Mouse (Mus musculus): Measurements from ENCODE around the gene Kcnmb2.

Gene Kcnmb2

GRCm38 (mm10) chr3:32012205-32012931 is 110.1 kb downstream of the Kcnmb2 start:
- no peak for DNase-seq (ENCODE audit: low spot score in 2 of 2)

GRCm38 (mm10) chr3:32020981-32021380 is 118.7 kb downstream of the Kcnmb2 start:
- DNase-seq (ENCODE audit: low spot score in 2 of 2), result no peak

DNA sequence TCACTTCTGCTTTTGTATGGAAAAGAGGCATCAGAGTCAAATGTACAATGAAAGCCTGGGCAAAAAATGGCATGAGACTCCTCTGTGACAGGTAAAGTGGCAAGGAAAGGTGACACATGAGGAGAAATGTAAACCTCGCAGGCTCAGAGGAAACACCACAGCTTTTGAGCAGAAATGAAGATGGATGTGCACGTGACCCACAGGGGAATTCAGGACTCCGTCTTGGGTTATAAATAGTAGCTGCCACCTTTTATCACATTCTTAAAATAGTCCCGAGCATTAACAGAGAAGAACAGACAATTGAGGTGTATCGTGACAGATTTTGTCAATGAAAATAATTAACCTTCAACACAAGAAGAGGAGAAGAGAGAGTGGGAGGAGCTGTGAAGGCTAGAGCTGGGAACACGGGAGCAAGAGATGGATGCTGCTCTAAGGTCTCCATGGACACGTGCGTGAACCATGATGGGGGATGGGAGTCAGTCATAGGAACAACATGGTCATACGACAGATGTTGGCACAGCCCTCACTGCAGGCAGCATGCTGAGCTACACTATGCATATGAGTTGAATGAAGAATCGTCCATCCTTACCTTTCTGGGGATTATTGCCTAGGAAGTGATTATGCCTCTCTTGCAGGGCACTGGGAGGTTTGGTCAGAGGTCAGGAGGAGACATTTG is 127.2 kb downstream of the Kcnmb2 start:
- no peak for DNase-seq (ENCODE audit: low spot score in 2 of 2)

GRCm38 (mm10) chr3:32032381-32032780 is 130.1 kb downstream of the Kcnmb2 start:
- no peak for DNase-seq (ENCODE audit: low spot score in 2 of 2)

- DNase-seq (ENCODE audit: low spot score in 2 of 2), result no peak
Observed at GRCm38 (mm10) chr3:32043814-32044213, 141.5 kb downstream of the Kcnmb2 start.

- DNase-seq (ENCODE audit: low spot score in 2 of 2), result no peak
Observed at GRCm38 (mm10) chr3:32048777-32049176, 146.5 kb downstream of the Kcnmb2 start.

DNA sequence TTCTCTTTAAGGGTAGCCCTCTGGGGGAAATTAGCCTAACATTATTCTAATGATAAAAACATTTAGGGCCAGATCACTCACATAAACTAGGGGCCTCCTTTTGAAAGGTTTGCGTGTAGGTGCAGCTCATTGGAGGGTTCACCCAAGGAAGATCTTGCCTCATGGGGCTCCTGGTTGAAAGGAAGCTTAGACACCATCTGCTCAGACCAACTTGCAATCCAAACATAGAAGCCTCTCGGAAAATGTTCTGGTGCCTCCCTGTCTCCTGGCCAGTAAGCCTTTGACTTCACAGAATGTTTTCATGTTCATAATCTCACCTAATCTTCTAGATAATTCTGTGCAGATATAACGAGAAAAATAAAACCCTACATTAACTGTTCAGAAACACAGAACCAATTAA is 150.3 kb downstream of the Kcnmb2 start:
- no peak for DNase-seq (ENCODE audit: low spot score in 2 of 2)

GRCm38 (mm10) chr3:32053610-32054241 is 151.4 kb downstream of the Kcnmb2 start:
- no peak for DNase-seq (ENCODE audit: low spot score in 2 of 2)

GRCm38 (mm10) chr3:32059888-32060656 is 157.8 kb downstream of the Kcnmb2 start:
- no peak for DNase-seq (ENCODE audit: low spot score in 2 of 2)

GRCm38 (mm10) chr3:32062685-32063084 is 160.4 kb downstream of the Kcnmb2 start:
- no peak for DNase-seq (ENCODE audit: low spot score in 2 of 2)

DNA sequence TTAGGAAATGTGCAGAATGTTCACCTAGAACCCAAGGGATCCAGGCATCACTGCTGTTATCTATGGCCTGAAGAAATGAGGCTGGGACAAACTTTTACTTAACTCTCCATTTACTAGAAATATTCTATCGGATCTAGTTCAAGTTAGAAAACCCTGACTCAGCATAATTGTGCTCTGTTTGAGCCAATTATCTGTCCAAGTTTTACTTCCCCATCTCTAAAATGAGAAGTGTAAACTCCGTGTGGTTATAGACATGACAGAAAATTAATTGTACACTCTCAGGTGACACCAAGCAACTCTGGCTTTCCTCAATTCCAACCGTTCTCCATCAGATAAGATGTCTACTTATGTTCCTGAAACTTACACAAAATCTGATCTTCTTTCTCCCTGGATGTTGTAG is 161.0 kb downstream of the Kcnmb2 start:
- no peak for DNase-seq (ENCODE audit: low spot score in 2 of 2)

GRCm38 (mm10) chr3:32067004-32067935 is 165.0 kb downstream of the Kcnmb2 start:
- no peak for DNase-seq (ENCODE audit: low spot score in 2 of 2)

GRCm38 (mm10) chr3:32073881-32074280 is 171.6 kb downstream of the Kcnmb2 start:
- DNase-seq (ENCODE audit: low spot score in 2 of 2), result no peak

DNA sequence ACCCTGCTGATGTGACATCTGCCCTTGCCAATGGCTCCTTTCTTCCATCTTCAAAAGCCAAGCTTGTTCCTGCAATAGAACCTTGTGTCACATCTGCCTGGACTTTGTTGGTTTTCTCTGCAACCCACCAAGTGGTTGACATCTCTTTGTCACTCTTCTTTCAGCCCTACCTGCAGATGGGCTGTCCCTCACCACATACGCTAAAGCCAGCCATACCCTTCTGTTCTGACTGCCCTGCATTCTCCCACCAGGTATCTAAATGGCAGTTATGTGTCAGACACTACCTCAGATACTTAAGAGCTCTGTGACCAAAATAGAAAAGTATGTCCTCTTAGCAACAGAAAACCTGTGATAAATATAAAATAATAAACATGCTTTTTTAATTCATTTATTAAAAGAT is 186.5 kb downstream of the Kcnmb2 start:
- no peak for DNase-seq (ENCODE audit: low spot score in 2 of 2)

GRCm38 (mm10) chr3:32101391-32101790 is 199.1 kb downstream of the Kcnmb2 start:
- no peak for DNase-seq (ENCODE audit: low spot score in 2 of 2)

- no peak for DNase-seq (ENCODE audit: low spot score in 2 of 2)
Observed at GRCm38 (mm10) chr3:32119851-32120250, 217.5 kb downstream of the Kcnmb2 start.

- no peak for DNase-seq (ENCODE audit: low spot score in 2 of 2)
Observed at GRCm38 (mm10) chr3:32121731-32122130, 219.4 kb downstream of the Kcnmb2 start.

- DNase-seq (ENCODE audit: low spot score in 2 of 2), result no peak
Observed at GRCm38 (mm10) chr3:32125431-32125830, 223.1 kb downstream of the Kcnmb2 start.

DNA sequence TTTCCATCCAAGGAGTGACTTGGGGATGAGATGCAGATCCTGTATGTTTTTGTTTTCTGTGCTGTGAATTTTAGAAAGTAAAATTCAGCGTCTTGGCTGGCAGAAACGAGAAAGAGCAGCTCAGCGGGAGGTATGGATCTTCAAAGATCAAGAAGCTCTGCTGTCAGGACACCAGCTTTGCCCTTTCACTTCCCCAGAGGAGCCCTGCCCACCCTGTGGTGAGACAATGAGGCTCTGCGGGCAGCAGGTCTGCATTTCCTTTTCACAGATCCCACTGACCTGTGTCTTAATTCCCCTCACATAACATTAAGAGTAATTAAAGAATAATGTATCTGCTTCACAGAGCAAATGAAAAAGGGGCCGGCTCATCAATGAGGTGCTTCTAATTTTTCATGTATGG is 226.1 kb downstream of the Kcnmb2 start:
- DNase-seq (ENCODE audit: low spot score in 2 of 2), result no peak

- no peak for DNase-seq (ENCODE audit: low spot score in 2 of 2)
Observed at GRCm38 (mm10) chr3:32130696-32131095, 228.4 kb downstream of the Kcnmb2 start.

- no peak for DNase-seq (ENCODE audit: low spot score in 2 of 2)
Observed at GRCm38 (mm10) chr3:32132395-32133004, 230.2 kb downstream of the Kcnmb2 start.

Measured in frontal cortex, postnatal 10 days (tissue).